Mouse (Mus musculus): Measurements from ENCODE around the gene Fzd2. TPM values are rescaled to one million over a fixed set of nuclear protein-coding genes. Genes with fewer than 3 reads are reported as not detected.

Fzd2 gene
- polyA plus RNA-seq, 1 experiment from 2014 or later: 27.3 TPM

- no peak overlapping the region for H3K9ac ChIP-seq (ENCODE audit: low read length)
- ATAC-seq (ENCODE audit: low FRiP score) (no peak), DNase-seq (ENCODE audit: low spot score, missing footprints) (no peak)
- WGBS: 100% methylated on average over 1 of the region's 1 CpGs
- H3K9me3 ChIP-seq (ENCODE audit: control insufficient read depth, low read length): no peaks in the 10 kb centered on the region
- no peak overlapping the region for H3K4me3 ChIP-seq (ENCODE audit: low read depth, low read length)
- no peak overlapping the region for H3K4me2 ChIP-seq
- H3K4me1 ChIP-seq (ENCODE audit: control insufficient read depth, insufficient read depth, low read length): no peaks in the 10 kb centered on the region
- H3K27ac ChIP-seq (ENCODE audit: low read depth, low read length): no peak overlapping the region
- no peaks in the 10 kb centered on the region for H3K27me3 ChIP-seq (ENCODE audit: control insufficient read depth, insufficient read depth, low read length)
- H3K36me3 ChIP-seq (ENCODE audit: control insufficient read depth, insufficient read depth, low read length): no peaks in the 10 kb centered on the region
Observed at GRCm38 (mm10) chr11:102566290-102566689, 37.9 kb upstream of the Fzd2 start.

GRCm38 (mm10) chr11:102567157-102567556, 37.0 kb upstream of the Fzd2 start:
- DNase-seq (ENCODE audit: low spot score, missing footprints): no peak
- no peak overlapping the region for H3K9ac ChIP-seq (ENCODE audit: low read length)
- H3K4me2 ChIP-seq: no peak overlapping the region
- no peaks in the 10 kb centered on the region for H3K4me1 ChIP-seq (ENCODE audit: control insufficient read depth, insufficient read depth, low read length)
- no peak for ATAC-seq (ENCODE audit: low FRiP score)
- H3K4me3 ChIP-seq (ENCODE audit: low read depth, low read length): no peak overlapping the region
- H3K27ac ChIP-seq (ENCODE audit: low read depth, low read length): no peak overlapping the region
- 89% methylated on average over 6 of the region's 6 CpGs for WGBS
- H3K36me3 ChIP-seq (ENCODE audit: control insufficient read depth, insufficient read depth, low read length): no peaks in the 10 kb centered on the region
- no peaks in the 10 kb centered on the region for H3K9me3 ChIP-seq (ENCODE audit: control insufficient read depth, low read length)
- H3K27me3 ChIP-seq (ENCODE audit: control insufficient read depth, insufficient read depth, low read length): no peaks in the 10 kb centered on the region

- Histone ChIP-seq H3K9ac (ENCODE audit: low read length) (no peak overlapping the region), H3K9me3 (ENCODE audit: control insufficient read depth, low read length) (no peaks in the 10 kb centered on the region), H3K4me1 (ENCODE audit: control insufficient read depth, insufficient read depth, low read length) (no peaks in the 10 kb centered on the region), H3K4me3 (ENCODE audit: low read depth, low read length) (no peak overlapping the region), H3K36me3 (ENCODE audit: control insufficient read depth, insufficient read depth, low read length) (no peaks in the 10 kb centered on the region), H3K27ac (ENCODE audit: low read depth, low read length) (no peak overlapping the region), H3K4me2 (no peak overlapping the region), H3K27me3 (ENCODE audit: control insufficient read depth, insufficient read depth, low read length) (no peaks in the 10 kb centered on the region)
- 95% methylated on average over 15 of the region's 15 CpGs for WGBS
- ATAC-seq (ENCODE audit: low FRiP score) (no peak), DNase-seq (ENCODE audit: low spot score, missing footprints) (no peak)
Observed at GRCm38 (mm10) chr11:102567723-102568122, 36.5 kb upstream of the Fzd2 start.

- Histone ChIP-seq H3K36me3 (ENCODE audit: control insufficient read depth, insufficient read depth, low read length) (no peaks in the 10 kb centered on the region), H3K4me1 (ENCODE audit: control insufficient read depth, insufficient read depth, low read length) (no peaks in the 10 kb centered on the region), H3K27me3 (ENCODE audit: control insufficient read depth, insufficient read depth, low read length) (no peaks in the 10 kb centered on the region), H3K4me2 (no peak overlapping the region), H3K4me3 (ENCODE audit: low read depth, low read length) (no peak overlapping the region), H3K9me3 (ENCODE audit: control insufficient read depth, low read length) (no peaks in the 10 kb centered on the region), H3K27ac (ENCODE audit: low read depth, low read length) (no peak overlapping the region), H3K9ac (ENCODE audit: low read length) (no peak overlapping the region)
- 81% methylated on average over 12 of the region's 12 CpGs for WGBS
- DNase-seq (ENCODE audit: low spot score, missing footprints): no peak
- no peak for ATAC-seq (ENCODE audit: low FRiP score)
Observed at GRCm38 (mm10) chr11:102568191-102568590, 36.0 kb upstream of the Fzd2 start.

- 83% methylated on average over 7 of the region's 7 CpGs for WGBS
- ATAC-seq (ENCODE audit: low FRiP score): no peak
Observed at GRCm38 (mm10) chr11:102568756-102569377, 35.3 kb upstream of the Fzd2 start.

GRCm38 (mm10) chr11:102572866-102573663, 31.1 kb upstream of the Fzd2 start:
- peaks cover 3% of the 10 kb centered on the region; the same call in 1 of the 2 replicates for H3K4me1 ChIP-seq (ENCODE audit: control insufficient read depth, insufficient read depth, low read length)
- peak overlapping the region; percentile 30 for H3K4me3 ChIP-seq (ENCODE audit: low read depth, low read length)
- H3K9me3 ChIP-seq (ENCODE audit: control insufficient read depth, low read length): no peaks in the 10 kb centered on the region
- no peak overlapping the region for H3K27ac ChIP-seq (ENCODE audit: low read depth, low read length)
- 0 out of 2 replicates have a peak, but pooled peaks have one; percentile 55 for ATAC-seq (ENCODE audit: low FRiP score)
- H3K9ac ChIP-seq (ENCODE audit: low read length): peak overlapping the region; percentile 70
- H3K27me3 ChIP-seq (ENCODE audit: control insufficient read depth, insufficient read depth, low read length): no peaks in the 10 kb centered on the region
- WGBS: 8% methylated on average over 18 of the region's 18 CpGs
- DNase-seq (ENCODE audit: low spot score, missing footprints): peak; percentile 99
- peak overlapping the region; percentile 60 for H3K4me2 ChIP-seq
- H3K36me3 ChIP-seq (ENCODE audit: control insufficient read depth, insufficient read depth, low read length): no peaks in the 10 kb centered on the region

More at GRCm38 (mm10) chr11:102568756-102569377, 35.3 kb upstream of the Fzd2 start:
- H3K9me3 ChIP-seq (ENCODE audit: control insufficient read depth, low read length): no peaks in the 10 kb centered on the region
- no peak overlapping the region for H3K4me2 ChIP-seq
- no peaks in the 10 kb centered on the region for H3K36me3 ChIP-seq (ENCODE audit: control insufficient read depth, insufficient read depth, low read length)
- no peaks in the 10 kb centered on the region for H3K27me3 ChIP-seq (ENCODE audit: control insufficient read depth, insufficient read depth, low read length)
- DNase-seq (ENCODE audit: low spot score, missing footprints): no peak
- H3K9ac ChIP-seq (ENCODE audit: low read length): no peak overlapping the region
- no peaks in the 10 kb centered on the region for H3K4me1 ChIP-seq (ENCODE audit: control insufficient read depth, insufficient read depth, low read length)
- H3K27ac ChIP-seq (ENCODE audit: low read depth, low read length): no peak overlapping the region
- H3K4me3 ChIP-seq (ENCODE audit: low read depth, low read length): no peak overlapping the region

GRCm38 (mm10) chr11:102575034-102575433, 29.2 kb upstream of the Fzd2 start:
- no peaks in the 10 kb centered on the region for H3K27me3 ChIP-seq (ENCODE audit: control insufficient read depth, insufficient read depth, low read length)

GRCm38 (mm10) chr11:102576050-102576754, 28.0 kb upstream of the Fzd2 start:
- DNase-seq (ENCODE audit: low spot score, missing footprints) (peak; percentile 81), ATAC-seq (ENCODE audit: low FRiP score) (no peak)
- Histone ChIP-seq H3K4me1 (ENCODE audit: control insufficient read depth, insufficient read depth, low read length) (peaks cover 21% of the 10 kb centered on the region), H3K27me3 (ENCODE audit: control insufficient read depth, insufficient read depth, low read length) (no peaks in the 10 kb centered on the region), H3K4me2 (no peak overlapping the region), H3K36me3 (ENCODE audit: control insufficient read depth, insufficient read depth, low read length) (no peaks in the 10 kb centered on the region), H3K9me3 (ENCODE audit: control insufficient read depth, low read length) (no peaks in the 10 kb centered on the region), H3K27ac (ENCODE audit: low read depth, low read length) (no peak overlapping the region), H3K9ac (ENCODE audit: low read length) (no peak overlapping the region), H3K4me3 (ENCODE audit: low read depth, low read length) (no peak overlapping the region)
- 73% methylated on average over 13 of the region's 13 CpGs for WGBS

More at GRCm38 (mm10) chr11:102575034-102575433, 29.2 kb upstream of the Fzd2 start:
- Histone ChIP-seq H3K9ac (ENCODE audit: low read length) (no peak overlapping the region), H3K27ac (ENCODE audit: low read depth, low read length) (no peak overlapping the region), H3K4me2 (no peak overlapping the region), H3K4me3 (ENCODE audit: low read depth, low read length) (no peak overlapping the region), H3K9me3 (ENCODE audit: control insufficient read depth, low read length) (no peaks in the 10 kb centered on the region), H3K36me3 (ENCODE audit: control insufficient read depth, insufficient read depth, low read length) (no peaks in the 10 kb centered on the region), H3K4me1 (ENCODE audit: control insufficient read depth, insufficient read depth, low read length) (peaks cover 13% of the 10 kb centered on the region)
- WGBS: 59% methylated on average over 1 of the region's 1 CpGs
- DNase-seq (ENCODE audit: low spot score, missing footprints): no peak
- ATAC-seq (ENCODE audit: low FRiP score): no peak

Measured in midbrain, embryonic 11.5 days (tissue).